Mouse (Mus musculus): Measurements from ENCODE around the gene Prkaa2. TPM values are rescaled to one million over a fixed set of nuclear protein-coding genes. Genes with fewer than 3 reads are reported as not detected.

Prkaa2 gene
- total RNA-seq, 2 experiments from 2014 or later, result 31.0 to 35.7 TPM

DNA sequence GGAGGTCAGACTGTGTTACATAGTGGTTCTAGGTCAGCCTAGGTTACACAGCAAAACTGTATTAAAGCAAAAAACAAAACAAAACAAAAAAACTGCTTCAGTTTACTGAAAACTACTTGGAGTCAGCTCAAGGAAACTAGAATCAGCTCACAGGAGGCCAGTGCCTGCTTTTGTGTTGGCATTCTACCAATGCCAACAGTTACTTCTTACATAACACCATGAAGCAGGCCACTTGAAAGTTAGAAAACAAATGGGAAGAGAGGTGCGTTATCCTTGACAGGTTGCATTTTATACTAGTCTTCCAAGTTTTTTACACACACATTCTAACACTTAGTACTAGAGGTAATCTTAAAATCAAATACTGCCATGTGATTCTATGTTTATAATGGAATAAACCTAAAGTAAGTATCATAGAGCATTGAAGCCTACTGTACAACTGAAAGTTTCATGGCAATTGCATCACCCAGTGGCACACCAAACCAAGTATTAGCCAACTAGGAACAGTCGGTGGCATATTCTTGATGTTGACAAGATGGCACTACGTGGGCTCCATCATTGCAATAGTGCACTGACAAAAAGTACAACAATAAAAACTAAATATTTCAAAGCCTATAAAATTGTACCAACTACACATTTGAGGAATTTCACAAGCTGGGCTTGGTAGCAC lies 37.8 kb downstream of the Prkaa2 start:
- peak overlapping the region; percentile 28; the same call in 1 of the 2 replicates for H3K27ac ChIP-seq

DNA sequence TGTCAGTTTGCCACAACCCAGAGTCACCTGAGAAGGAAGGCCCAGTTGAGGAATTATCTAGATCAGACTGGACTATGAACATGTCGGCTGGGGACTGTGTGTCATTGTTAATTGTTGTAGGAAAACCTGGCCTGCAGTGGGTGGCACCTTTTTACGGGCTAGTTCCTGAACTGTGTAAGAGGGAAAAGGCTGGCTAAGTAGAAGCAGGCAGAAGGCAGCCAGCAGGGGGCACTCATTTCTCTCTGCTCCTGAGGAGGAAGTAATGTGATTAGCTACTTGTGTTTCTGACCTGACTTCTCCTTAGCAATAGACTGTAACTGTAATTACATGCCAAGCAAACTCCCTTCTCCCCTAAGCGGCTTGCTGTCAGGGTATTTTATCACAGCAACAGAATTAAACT lies 38.7 kb downstream of the Prkaa2 start:
- Histone ChIP-seq H3K4me3 (no peak overlapping the region), H3K27ac (no peak overlapping the region; the same call in 1 of the 2 replicates)
- peak; percentile 67 to 74 for DNase-seq (ENCODE audit: extremely low spot score in 1 of 2, low spot score in 2 of 2)
- intact Hi-C loops (cut with DNase I), result no loop called here
- peak; percentile 74 for TF ChIP-seq CTCF (IDR thresholded peaks at IDR 0.05)

More for the DNA sequence above, 37.8 kb downstream of the Prkaa2 start:
- H3K4me3 ChIP-seq, result no peak overlapping the region
- intact Hi-C loops (cut with DNase I), result no loop called here
- no peak for TF ChIP-seq CTCF (IDR thresholded peaks at IDR 0.05)
- no peak for DNase-seq (ENCODE audit: extremely low spot score in 1 of 2, low spot score in 2 of 2)

DNA sequence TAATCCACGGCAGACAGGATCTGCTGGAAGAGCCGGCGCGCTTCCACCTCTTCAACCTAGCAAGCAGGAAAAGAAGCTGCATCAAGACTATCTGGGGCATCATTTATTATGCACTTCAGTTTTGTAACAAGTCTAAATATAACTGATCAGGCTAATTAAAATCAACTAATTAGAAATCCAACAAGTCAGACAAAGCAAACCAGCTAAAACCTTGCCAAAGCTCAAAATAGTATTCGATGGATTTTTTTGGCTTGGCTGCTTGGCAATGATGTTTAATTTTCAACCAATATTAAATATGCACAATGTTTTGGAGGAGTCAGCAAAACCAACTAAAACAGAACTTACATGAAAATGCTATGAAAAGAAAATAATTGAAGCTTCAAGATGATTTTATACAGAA lies 58.4 kb downstream of the Prkaa2 start:
- no peak for TF ChIP-seq CTCF (IDR thresholded peaks at IDR 0.05)
- no peak overlapping the region for H3K4me3 ChIP-seq
- intact Hi-C loops (cut with DNase I), result no loop called here
- peak overlapping the region; percentile 33; the same call in 1 of the 2 replicates for H3K27ac ChIP-seq
- no peak for DNase-seq (ENCODE audit: extremely low spot score in 1 of 2, low spot score in 2 of 2)

DNA sequence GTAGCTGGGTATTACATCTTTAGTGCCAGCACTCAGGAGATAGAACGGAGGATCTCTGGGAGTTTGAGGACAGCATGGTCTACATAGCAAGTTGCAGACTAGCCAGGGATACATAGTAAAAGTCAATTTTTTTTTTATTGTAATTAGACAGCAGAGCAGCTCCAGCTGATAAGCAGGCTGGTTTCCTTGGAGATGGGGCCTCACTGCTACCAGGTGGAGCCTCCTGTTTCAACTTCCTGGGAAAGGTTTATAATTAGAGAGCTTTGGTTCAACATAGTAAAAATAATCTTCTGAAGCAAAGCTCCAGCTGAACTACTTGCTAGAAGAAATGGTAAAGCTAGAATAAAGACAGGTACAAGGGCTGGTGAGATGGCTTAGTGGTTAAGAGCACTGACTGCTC lies 59.6 kb downstream of the Prkaa2 start:
- intact Hi-C loops (cut with DNase I), result no loop called here
- DNase-seq (ENCODE audit: extremely low spot score in 1 of 2, low spot score in 2 of 2), result no peak
- Histone ChIP-seq H3K4me3 (no peak overlapping the region), H3K27ac (0 out of 2 replicates have a peak overlapping the region, but pooled peaks have one; percentile 15)
- no peak for TF ChIP-seq CTCF (IDR thresholded peaks at IDR 0.05)

DNA sequence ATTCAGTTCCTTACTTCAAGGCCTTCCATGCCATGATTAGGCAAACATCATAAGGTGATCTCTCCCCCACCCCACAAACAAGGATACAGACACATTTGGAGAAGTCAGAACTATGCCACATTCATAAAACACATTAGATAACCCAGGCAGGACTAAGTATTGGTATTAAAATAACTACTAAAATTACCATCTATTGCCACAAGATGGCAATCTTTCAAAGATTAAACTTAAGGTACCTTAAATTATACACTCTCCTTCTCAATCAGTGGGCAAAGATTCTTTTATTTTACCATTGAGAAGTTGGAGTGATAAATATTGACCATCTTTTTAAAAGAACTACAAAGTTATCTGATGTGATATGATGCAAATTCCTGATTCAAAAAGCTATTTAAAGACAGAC lies 75.4 kb downstream of the Prkaa2 start:
- Histone ChIP-seq H3K4me3 (no peak overlapping the region), H3K27ac (peak overlapping the region; percentile 40)
- no peak for DNase-seq (ENCODE audit: extremely low spot score in 1 of 2, low spot score in 2 of 2)
- peak; percentile 61 for TF ChIP-seq CTCF (IDR thresholded peaks at IDR 0.05)
- intact Hi-C loops (cut with DNase I), result loop anchor here (5.0 kb wide), 2 partner anchors 88 to 1193 kb away; no protein-coding TSS in a partner anchor

DNA sequence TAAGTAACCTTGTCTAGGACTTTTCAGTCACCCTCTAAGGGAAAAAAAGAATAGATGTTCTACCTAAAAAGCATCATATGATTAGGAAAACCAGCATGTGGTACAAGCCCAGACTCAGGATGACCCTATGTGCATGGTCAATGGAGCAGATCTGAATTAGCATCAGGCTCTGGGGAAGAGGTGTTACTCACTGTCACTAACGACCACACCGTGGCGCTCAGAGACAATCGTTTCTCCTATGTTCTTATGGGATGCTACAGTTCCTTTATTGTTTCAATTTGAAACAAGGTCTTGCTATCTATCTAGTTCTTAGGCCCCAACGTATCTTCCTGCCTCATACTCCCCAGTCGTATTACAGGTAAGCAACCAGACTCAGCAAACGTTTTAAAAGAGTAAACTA lies 76.5 kb downstream of the Prkaa2 start:
- TF ChIP-seq CTCF (IDR thresholded peaks at IDR 0.05), result peak; percentile 31
- Histone ChIP-seq H3K4me3 (no peak overlapping the region), H3K27ac (no peak overlapping the region)
- intact Hi-C loops (cut with DNase I), result loop anchor here (5.0 kb wide), 2 partner anchors 89 to 1194 kb away; no protein-coding TSS in a partner anchor
- no peak for DNase-seq (ENCODE audit: extremely low spot score in 1 of 2, low spot score in 2 of 2)

DNA sequence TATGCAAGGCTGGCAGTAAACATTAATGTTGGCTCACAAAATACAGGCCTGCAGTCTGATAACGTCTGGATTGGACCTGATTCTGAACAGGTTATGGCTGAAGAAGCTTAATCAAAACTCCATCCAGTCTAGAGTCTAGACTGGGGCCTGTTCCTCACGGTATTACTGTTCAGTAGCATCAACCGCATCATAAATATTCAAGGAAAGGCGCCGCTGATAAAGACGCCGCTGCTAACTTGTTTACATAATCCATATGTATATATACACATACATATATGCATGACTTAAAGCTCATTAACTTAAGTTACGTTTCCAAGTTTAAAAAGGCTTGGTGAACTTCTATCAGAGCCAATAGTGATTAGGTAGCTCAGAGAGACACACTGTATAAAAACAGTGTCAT lies 78.6 kb downstream of the Prkaa2 start:
- intact Hi-C loops (cut with DNase I), result loop anchor here (5.0 kb wide), 2 partner anchors 91 to 1196 kb away; no protein-coding TSS in a partner anchor
- no peak overlapping the region for H3K27ac ChIP-seq
- no peak for TF ChIP-seq CTCF (IDR thresholded peaks at IDR 0.05)
- no peak overlapping the region for H3K4me3 ChIP-seq
- no peak for DNase-seq (ENCODE audit: extremely low spot score in 1 of 2, low spot score in 2 of 2)

DNA sequence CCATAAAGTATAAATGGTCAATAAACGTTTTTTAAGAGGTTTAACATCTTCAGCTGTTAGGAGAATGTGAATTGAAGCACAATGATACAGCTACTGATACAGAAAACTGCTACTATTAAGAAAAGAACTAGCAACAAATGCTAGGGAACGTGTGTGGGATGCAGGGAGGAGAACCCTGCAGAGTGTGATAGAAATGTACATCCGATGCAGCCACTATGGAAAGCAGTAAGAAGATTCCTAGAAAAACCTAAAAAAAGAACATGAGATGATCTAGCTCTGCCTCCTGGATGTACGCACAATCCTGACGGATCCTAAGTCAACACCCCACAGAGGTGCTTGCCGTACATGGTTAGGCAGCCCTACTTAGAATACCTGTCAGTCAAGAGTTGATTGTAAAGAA lies 82.4 kb downstream of the Prkaa2 start:
- intact Hi-C loops (cut with DNase I), result no loop called here
- Histone ChIP-seq H3K27ac (no peak overlapping the region), H3K4me3 (no peak overlapping the region)
- no peak for DNase-seq (ENCODE audit: extremely low spot score in 1 of 2, low spot score in 2 of 2)
- TF ChIP-seq CTCF (IDR thresholded peaks at IDR 0.05), result no peak

DNA sequence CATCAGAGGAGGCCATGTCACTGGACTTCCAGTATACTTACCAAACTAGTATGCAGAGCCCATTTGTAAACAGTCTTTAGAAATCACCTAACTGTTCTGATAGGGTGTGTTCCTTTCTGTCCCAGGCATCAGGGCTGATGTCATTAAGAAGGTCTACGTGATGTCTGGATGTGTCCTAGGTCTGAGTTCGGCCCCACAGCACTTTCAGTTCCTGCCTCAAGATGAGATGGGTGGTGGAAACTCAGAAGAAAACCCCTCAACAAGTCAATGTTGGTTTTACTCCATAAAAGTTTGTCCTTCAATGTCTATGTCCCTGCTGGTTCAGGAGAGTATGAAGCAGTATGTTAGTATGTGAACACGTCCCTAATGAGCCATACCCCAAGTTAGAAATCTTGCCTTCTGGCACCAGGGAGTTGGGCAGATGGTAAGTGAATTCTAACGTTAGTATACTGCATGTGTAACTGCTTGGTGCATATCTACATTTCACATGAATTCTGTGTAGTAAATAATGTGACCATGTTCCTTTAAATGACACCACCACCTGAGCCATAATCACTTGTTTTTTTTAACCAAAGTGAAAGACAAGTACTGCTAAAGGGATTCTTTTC lies 93.6 kb downstream of the Prkaa2 start:
- DNase-seq (ENCODE audit: extremely low spot score in 1 of 2, low spot score in 2 of 2), result no peak
- no peak for TF ChIP-seq CTCF (IDR thresholded peaks at IDR 0.05)
- H3K4me3 ChIP-seq, result no peak overlapping the region
- no peak overlapping the region for H3K27ac ChIP-seq
- intact Hi-C loops (cut with DNase I), result no loop called here

DNA sequence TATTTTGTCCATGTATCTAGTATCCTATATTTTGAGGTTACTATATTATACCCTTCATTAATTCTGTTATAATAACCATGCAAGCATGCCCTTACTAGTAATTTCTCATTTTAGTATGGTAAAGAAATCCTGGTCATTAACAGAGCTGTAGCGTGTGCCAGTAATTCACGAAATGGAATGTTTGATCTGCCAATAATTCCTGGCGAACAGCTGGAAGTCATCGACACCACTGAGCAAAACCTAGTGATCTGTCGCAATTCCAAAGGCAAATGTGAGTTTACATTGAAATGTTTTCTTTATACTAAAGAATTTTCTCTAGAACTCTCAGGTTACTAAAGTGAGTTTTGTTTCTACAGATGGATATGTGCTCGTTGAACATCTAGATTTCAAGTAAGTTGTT lies 94.2 kb downstream of the Prkaa2 start:
- H3K27ac ChIP-seq, result no peak overlapping the region
- DNase-seq (ENCODE audit: extremely low spot score in 1 of 2, low spot score in 2 of 2), result no peak
- no peak overlapping the region for H3K4me3 ChIP-seq
- TF ChIP-seq CTCF (IDR thresholded peaks at IDR 0.05), result no peak
- intact Hi-C loops (cut with DNase I), result no loop called here

DNA sequence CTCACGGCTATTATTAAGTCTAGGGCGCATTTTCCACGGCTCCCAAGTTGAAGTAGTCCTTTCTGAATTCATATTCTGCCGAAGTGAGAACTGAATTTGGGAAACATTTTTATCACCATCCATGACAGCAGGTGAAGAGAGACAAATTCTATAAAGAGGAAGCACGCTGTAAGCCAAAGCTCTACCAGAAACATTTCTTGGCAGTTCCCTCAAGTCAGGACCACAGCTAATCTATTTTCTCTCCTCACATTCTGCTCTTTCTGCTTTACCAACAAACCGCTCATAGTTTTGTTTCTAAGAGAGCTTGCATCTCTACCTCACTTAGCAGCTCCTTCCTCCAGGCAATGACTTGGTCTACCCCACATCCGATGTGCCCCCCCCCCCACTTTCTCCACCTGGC lies 96.0 kb downstream of the Prkaa2 start:
- no peak for TF ChIP-seq CTCF (IDR thresholded peaks at IDR 0.05)
- H3K4me3 ChIP-seq, result no peak overlapping the region
- no peak for DNase-seq (ENCODE audit: extremely low spot score in 1 of 2, low spot score in 2 of 2)
- intact Hi-C loops (cut with DNase I), result no loop called here
- H3K27ac ChIP-seq, result no peak overlapping the region

DNA sequence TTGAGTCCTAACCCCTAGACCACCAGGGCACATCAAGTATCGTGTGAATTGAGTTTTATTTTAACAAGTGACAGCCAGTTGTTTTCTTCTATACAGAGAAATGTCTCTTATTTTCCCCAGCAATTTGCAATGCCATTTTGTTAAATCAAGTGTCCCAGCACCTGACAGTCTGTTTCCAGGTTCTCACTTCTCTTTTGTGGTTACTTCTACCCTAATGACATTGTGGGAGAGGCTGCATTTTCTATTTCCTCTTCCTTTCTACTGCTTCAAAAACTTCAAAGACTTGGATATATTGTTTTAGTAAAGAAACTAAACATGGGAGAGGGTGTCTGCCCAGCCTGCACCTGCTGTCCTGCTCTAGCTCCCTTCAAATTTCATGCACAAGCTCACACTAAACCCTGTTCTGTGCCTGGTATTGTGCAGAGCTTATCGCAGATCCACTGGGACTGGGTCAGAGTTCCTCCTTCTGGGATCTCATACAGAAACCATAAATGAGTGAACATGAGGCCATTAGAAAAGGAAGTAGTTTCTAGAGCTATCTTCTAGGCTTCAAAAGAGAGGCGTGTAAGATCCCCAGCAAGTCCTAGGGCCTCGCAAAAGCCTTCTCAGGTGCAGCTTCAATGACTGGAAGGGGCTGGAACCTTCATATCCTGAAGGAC lies 102.2 kb downstream of the Prkaa2 start:
- no peak overlapping the region for H3K27ac ChIP-seq
- TF ChIP-seq CTCF (IDR thresholded peaks at IDR 0.05), result no peak
- intact Hi-C loops (cut with DNase I), result no loop called here
- DNase-seq (ENCODE audit: extremely low spot score in 1 of 2, low spot score in 2 of 2), result no peak
- H3K4me3 ChIP-seq, result no peak overlapping the region
